Mouse (Mus musculus) liver, postnatal 0 days (tissue): ENCODE results near the gene Fmr1.

ENCODE experiments used
- CTCF ChIP-seq: sonication (generic); IDR thresholded peaks from 2 replicates; pipeline ENCODE4 v1.5.1; 2016; ENCODE audit warnings: antibody characterized with exemption, low read depth
- EP300 ChIP-seq: IDR thresholded peaks from 2 replicates; pipeline ENCODE4 v1.6.1; 2016; ENCODE audit warnings: antibody characterized with exemption, low read depth, mild to moderate bottlenecking

GRCm38 (mm10) chrX:68761606-68762005 is 83.3 kb downstream of the Fmr1 start, which contains the start of gene Fmr1nb:
- TF ChIP-seq CTCF (no peak), EP300 (no peak)
